Mouse (Mus musculus): ENCODE measurements around the gene Sipa1l1.
"Not testable (repeated sequence)": the region's sequence is repeated elsewhere in the genome, so short reads cannot be mapped to it uniquely, and the experiment has no call there.

Gene Sipa1l1

GRCm38 (mm10) chr12:82470362-82470936, 301.3 kb downstream of the Sipa1l1 start:
- in situ Hi-C loops (cut with MboI, MseI), result loop anchor here (10.0 kb wide), 1 partner anchor 306 kb away; the partner anchor contains the start of gene Sipa1l1

GRCm38 (mm10) chr12:82472796-82473195, 303.7 kb downstream of the Sipa1l1 start:
- in situ Hi-C loops (cut with MboI, MseI), result loop anchor here (10.0 kb wide), 1 partner anchor 308 kb away; the partner anchor contains the start of gene Sipa1l1

GRCm38 (mm10) chr12:82473238-82473637, 304.1 kb downstream of the Sipa1l1 start:
- in situ Hi-C loops (cut with MboI, MseI), result loop anchor here (10.0 kb wide), 1 partner anchor 308 kb away; the partner anchor contains the start of gene Sipa1l1

DNA sequence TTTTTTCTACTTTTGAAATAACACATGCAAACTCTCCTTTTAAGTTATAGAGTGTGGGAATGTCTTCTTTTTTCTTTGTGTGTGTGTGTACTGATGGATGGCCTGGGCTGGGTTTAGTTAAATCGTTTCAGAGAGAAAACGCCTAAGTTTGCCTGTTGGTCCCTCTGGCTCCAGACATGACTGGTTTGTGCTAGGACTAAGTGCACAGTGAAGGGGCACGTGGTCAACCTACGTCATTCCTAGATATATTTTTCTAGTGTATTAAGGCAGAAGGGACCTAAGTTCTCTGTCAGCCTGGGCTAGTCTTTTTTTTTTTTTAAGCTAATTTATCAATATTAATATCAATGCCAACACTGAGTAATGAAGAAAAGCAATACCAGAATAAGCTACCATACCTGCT, 305.3 kb downstream of the Sipa1l1 start:
- in situ Hi-C loops (cut with MboI, MseI), result loop anchor here (10.0 kb wide), 1 partner anchor 310 kb away; the partner anchor contains the start of gene Sipa1l1

DNA sequence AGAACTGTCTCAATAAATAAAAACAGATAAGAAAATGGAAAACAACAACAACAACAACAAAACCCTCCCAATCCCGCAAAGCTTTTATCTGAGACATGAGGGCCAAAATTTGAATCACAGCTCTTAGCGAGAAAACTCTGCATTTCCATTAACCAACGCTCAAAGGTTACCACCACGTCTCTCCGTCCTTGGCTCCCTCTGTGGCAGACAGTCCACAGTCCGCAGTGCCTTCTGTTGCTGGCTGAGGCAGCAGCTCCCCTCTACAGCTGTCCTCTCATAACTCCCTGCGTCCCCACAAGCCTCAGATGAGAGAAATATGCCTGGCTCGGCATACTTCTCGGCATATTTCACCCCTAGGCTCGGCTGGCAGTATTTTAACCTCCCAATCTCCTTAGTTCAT, 306.9 kb downstream of the Sipa1l1 start:
- in situ Hi-C loops (cut with MboI, MseI), result loop anchor here (10.0 kb wide), 1 partner anchor 311 kb away; the partner anchor contains the start of gene Sipa1l1

DNA sequence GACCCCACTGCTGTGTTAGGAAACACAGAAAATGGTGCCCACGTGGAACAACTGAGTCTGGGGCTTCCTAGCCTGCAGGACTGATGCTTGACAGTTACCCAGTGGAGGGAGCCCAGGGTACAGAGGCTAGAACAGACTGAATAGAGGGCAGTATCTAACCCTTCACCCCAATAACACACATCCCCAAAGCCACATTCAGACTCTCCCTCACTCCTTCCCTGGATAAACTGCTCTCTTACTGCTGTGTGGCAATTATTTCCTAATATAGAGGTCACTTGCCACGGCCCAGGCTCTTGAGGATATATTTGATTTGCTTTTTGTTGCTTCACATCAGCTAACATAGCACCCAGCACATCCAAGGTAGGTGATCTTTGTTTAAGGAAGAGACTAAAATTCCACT, 307.5 kb downstream of the Sipa1l1 start:
- in situ Hi-C loops (cut with MboI, MseI), result loop anchor here (10.0 kb wide), 1 partner anchor 312 kb away; the partner anchor contains the start of gene Sipa1l1

- in situ Hi-C loops (cut with MboI, MseI), result loop anchor here (10.0 kb wide), 1 partner anchor 313 kb away; the partner anchor contains the start of gene Sipa1l1
Observed at GRCm38 (mm10) chr12:82477826-82478225, 308.7 kb downstream of the Sipa1l1 start.

- in situ Hi-C loops (cut with MboI, MseI), result loop anchor here (10.0 kb wide), 1 partner anchor 313 kb away; the partner anchor contains the start of gene Sipa1l1
Observed at GRCm38 (mm10) chr12:82478256-82478655, 309.1 kb downstream of the Sipa1l1 start.

DNA sequence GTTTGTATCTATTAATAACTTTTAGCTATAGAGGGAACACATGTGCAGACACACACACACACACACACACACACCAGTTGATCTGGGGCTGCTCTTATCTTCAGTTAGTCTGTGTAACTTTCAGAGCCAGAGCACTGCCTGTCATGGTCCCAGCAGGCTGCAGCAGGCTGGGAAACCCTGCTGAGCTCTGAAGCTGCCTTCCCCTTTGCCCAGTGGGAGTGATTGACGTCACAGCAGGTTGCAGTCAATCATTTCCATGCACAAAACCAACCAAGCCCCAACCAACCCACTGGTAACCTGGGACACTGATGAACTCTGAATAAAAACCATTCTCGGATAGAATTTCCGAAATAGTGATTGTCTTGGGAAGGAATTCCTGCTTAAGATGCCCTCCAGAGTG, 310.3 kb downstream of the Sipa1l1 start:
- in situ Hi-C loops (cut with MboI, MseI), result loop anchor here (10.0 kb wide), 1 partner anchor 315 kb away; the partner anchor contains the start of gene Sipa1l1

DNA sequence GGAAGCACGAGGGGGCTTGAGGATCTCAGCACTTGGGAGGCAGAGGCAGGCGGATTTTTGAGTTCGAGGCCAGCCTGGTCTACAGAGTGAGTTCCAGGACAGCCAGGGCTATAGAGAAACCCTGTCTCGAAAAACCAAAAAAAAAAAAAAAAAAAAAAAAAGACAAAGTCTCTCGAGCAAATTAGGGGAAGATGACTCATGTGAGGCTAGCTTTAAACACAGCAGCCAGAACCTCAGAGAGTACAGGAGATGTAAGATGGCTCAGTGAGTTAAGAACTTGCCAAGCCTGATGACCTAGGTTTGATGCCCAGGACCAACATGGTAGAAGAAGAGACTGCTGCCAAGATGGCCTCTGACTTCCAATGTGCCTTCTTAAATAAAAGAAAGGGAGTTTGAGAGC, 311.3 kb downstream of the Sipa1l1 start:
- in situ Hi-C loops (cut with MboI, MseI), result not testable (repeated sequence)

DNA sequence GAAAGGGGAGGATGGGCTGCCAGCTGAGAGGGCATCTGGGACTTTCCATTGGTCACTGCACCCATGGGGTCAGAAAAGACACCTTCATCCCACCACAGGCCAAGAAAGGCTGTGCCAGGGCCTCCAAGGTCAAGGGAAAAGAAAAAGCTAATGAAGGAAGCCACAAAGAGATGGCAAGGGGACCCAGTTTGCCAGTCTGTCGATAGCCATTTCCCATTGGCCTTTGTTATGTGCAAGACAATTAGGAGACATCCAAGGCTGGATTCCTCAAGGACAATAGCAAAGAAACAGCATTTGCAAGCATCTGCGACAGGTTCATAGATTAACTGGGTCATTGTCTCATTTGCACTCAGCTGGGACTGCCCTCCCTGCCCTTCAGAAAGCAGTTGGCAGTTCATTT, 316.3 kb downstream of the Sipa1l1 start:
- in situ Hi-C loops (cut with MboI, MseI), result no loop called here

DNA sequence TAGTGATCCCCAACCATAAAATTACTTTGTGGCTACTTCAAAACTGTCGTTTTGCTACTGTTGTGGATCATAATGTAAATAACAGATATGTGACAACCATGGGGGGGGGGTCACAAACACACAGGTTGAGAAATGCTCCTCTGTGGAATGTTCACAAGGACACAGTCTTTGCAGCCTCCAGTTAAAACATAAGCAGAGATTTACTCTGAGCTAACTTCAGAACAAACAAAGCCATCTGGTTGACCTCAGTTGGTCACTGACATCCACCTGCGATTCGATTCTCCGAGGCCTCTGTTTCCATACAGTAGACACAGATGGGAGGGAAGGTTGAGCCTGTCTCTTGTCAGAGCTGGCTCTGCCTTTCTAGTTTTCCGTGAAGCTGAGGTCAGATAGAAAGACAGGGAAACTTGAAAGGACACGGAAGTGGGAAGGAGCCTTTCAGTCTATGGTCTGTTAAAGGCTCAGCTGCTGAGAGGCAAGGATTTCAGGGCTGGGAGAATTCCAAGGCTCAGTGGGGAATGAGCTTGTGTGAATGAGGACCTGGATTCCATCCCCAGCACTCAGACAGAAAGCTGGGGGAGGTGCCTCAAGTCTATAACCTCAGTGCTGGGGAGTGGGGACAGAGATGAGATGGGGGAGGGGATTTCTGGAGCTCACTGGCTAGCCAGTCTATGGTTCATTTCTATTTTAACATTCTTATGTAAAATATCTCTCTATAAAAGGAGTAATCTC, 317.9 kb downstream of the Sipa1l1 start:
- in situ Hi-C loops (cut with MboI, MseI), result no loop called here

- in situ Hi-C loops (cut with MboI, MseI), result no loop called here
Observed at GRCm38 (mm10) chr12:82489093-82489492, 320.0 kb downstream of the Sipa1l1 start.

DNA sequence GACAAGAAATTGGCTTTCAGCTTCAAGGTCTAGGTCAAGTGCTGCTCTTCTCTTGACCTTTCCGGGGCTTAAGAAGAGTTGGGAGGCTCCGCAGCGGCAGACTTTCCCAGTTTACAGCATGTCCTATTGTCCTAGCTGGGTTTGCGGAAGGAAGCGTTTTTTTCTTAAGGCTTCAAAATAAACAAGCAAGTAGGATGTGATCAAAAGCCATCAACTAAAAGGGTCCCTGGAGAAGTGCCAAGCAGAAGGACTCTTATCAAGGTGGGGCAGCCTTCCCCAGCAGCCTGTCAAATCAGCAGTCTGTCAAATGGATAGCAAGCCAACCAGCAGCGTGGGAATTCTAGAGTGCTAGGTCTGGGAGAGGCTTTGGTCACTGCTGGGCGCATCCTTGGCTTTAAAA, 320.5 kb downstream of the Sipa1l1 start:
- in situ Hi-C loops (cut with MboI, MseI), result no loop called here

DNA sequence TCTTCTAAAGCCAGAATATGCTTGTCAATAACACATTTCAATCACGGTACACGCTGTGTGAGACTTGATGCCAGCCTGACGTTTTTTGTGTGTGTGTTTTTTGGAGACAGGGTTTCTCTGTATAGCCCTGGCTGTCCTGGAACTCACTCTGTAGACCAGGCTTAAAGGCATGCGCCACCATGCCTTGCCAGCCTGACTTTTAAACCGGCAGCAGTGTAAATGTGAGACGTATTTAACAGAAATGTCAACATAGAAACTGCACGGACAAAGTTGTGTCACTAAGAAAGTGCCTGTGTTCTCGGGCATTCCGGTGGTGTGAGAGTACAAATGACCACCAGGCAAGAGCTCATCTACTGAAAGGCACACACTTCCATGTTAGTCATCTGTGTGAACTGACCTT, 323.3 kb downstream of the Sipa1l1 start:
- in situ Hi-C loops (cut with MboI, MseI), result no loop called here

GRCm38 (mm10) chr12:82493260-82493659, 324.1 kb downstream of the Sipa1l1 start:
- in situ Hi-C loops (cut with MboI, MseI), result not testable (repeated sequence)

- in situ Hi-C loops (cut with MboI, MseI), result no loop called here
Observed at GRCm38 (mm10) chr12:82495936-82496335, 326.8 kb downstream of the Sipa1l1 start.

- in situ Hi-C loops (cut with MboI, MseI), result no loop called here
Observed at GRCm38 (mm10) chr12:82497866-82498631, 328.9 kb downstream of the Sipa1l1 start.

DNA sequence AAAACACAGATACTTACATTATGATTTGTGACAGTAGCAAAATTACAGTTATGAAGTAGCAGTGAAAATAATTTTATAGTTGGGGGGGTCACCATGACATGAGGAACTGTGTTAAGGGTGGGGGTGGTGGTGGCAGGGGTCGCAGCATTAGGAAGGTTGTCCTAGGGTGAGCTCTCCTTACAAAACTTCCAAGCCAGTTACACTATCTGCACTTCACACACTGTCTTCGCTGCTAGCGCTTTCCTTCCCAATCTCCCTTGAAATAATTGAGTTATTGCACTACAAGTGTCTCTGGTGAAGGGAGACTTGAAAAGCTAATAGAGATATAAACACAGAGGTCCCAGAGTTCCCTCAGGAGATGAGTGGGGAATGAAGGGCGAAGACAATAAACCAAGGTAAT, 329.6 kb downstream of the Sipa1l1 start:
- in situ Hi-C loops (cut with MboI, MseI), result no loop called here

GRCm38 (mm10) chr12:82499731-82500130, 330.6 kb downstream of the Sipa1l1 start:
- in situ Hi-C loops (cut with MboI, MseI), result no loop called here
